Mouse (Mus musculus): ENCODE data around the gene Anxa10. TPM values are rescaled to one million over a fixed set of nuclear protein-coding genes. Genes with fewer than 3 reads are reported as not detected.

Anxa10 gene
- total RNA-seq (2022), result not detected

DNA sequence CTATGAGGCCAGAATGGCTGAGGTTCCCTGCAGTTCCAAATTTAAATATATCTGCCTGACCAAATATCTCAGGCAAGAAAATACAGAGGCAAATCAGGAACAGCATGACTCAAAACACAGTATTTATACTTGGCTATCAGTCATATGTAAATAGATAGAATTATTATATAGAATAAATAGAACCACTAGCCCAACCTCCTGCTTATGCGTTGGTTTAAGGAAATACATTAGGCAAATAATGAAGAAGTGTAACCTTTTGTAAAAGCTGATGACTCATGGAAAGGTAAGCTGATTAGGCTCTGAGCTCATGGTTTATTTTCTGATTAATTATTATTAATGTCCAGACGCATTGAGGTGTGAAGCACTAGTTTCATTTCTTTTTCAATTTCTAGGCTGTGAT lies at the start of gene Anxa10:
Anxa10 (minus strand) TSS at position 53 of the 400 bp plus-strand sequence.
- DNase-seq (ENCODE audit: low spot score in 2 of 2), result no peak

DNA sequence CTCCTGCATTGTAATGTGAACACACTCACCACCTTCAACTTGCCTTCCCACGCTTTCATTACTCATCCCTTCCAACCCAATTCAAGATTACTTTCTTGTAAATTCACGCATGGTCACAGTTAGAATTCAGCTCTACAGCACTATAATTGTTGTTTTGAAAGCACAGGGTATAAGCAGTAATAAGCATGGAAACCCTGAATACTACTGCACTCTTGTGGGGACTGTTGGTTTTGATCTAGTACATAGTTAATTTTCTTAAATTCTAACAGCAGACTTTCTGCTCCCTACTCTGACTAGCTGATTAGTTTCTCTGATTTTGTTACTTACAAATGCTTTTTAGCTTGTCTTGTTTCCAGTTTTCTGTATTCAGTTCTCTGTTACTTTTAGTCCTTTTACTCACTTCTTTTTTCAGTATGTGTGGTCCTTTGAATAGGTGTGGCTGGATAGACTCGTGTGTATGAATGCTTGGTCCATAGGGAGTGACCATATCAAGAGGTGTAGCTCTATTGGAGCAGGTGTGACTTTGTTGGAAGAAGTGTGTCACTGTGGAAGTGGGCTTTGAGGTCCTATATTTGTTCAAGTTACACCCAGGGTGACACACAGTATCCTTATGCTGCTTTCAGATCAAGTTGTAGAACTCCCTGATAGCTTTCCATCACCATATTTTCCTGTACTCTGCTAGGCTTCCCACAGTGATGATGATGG lies 9.9 kb upstream of the Anxa10 start:
- DNase-seq (ENCODE audit: low spot score in 2 of 2), result no peak

DNA sequence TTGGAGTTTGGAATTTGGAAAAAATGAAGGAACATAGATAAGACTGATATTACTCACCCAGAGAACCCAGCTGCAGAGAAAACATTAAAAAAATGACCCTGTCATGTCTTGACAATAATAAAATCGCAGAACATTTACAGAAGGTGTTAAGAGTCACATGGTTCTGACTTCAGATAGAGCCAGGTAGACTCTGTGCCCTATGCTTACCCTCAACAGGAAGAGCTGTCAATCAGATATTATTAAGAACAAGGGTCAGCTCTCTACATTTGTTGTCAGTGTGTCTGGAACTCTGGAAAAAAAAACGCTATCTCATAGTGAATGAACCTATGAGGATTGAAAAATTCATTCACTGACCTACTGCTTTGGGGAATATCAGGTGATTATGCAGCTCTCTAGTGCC lies 25.7 kb downstream of the Anxa10 start:
- DNase-seq (ENCODE audit: low spot score in 2 of 2), result no peak

DNA sequence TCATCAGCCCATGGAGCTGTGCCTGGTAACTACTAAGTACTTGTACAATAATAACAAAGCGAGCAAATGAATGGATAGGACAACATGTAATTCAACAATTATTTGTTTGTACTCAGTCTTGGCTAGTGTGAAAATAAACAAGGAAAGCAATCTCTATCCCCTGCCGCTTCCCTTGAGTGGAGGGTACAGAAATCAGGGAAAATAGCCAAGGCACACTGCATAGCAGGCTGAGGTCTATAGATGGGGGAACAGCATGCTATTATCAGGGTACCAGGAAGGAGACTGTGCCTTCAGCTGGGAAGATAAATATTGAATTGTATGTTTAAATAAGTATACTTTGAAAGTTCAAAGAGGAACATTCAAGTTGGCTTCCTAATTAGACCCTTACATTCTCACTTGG lies 41.1 kb downstream of the Anxa10 start:
- no peak for DNase-seq (ENCODE audit: low spot score in 2 of 2)

DNA sequence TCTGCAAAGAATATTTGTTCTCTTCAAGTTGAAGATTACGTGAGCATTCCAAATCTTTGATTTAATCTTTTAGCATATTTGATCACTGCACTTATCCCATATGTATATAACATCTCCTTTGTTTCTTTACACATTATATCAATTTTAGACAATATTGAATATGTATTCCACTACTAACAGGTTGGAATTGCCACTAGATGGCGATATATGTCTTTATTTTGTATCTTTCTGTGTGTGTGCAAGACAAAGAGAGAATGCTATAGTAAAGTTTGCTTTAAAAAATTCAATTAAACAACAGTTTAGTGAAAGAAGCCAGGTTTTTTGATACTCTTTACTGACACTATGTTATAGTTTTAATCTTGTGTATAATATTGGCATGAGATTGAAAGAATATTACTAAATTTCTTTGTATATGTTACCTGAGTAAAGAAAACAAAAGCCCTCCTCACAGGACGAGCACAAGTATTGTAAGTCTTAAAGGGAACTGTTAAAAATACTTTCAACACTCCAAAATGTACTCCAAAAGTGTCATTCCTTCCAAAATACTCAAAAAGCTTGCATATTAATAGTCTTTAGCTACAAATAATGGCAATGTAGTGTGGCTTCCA lies 42.7 kb downstream of the Anxa10 start:
- DNase-seq (ENCODE audit: low spot score in 2 of 2), result no peak

DNA sequence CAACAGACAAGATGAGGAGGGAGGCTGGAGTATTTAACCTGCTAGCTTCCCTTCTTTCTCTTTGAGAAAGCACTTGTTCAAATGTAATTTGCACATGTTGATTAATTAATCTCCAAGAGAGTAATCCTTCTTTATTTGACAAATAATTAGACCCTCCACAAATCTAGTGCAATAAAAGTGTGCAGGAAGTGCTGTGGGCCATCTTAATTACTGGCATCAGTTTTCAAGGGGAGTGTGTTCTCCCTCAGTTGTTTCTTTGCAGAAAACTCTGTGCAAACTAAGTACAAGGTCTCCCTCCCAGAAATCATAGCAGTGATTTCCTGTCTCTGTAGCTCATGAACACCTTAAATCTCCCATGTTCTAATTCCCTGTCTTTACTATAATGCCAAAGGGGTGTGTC lies 54.6 kb downstream of the Anxa10 start:
- DNase-seq (ENCODE audit: low spot score in 2 of 2), result no peak

DNA sequence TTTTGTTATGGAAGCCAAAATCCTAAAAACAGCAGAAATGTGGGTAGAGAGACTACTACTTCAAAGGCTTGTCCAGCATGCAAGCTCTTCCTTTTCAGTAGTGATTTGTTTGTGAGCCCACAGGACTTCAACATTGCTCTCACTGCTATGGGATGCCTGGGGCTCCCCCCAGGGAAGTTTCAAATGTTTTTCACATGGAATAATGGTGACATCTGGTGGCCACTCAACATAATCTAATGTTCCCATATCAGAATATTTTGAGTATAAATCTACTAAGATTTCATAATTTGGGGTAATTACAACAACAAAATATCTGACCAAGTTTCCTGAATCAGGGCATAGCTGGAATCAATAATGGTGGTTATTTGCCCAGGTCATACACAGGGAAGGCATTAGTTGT lies 62.6 kb downstream of the Anxa10 start:
- no peak for DNase-seq (ENCODE audit: low spot score in 2 of 2)

DNA sequence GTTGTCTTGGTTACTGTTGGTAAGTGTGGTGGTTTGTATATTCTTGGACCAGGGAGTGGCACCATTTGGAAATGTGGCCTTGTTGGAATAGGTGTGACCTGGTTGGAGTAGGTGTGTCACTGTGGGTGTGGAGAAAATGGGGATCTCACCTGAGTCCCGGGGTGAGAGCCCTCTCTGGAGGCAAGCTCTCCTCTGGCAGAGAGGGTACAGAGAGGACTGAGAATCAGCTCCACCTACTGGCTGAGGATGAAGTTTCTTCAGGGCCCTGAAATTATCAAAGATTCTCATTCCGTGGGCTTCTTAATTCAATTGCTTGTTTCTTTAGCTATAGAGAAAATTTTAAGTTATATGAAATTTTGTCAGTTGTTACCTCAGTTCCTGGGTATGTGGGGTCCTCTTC lies 76.1 kb downstream of the Anxa10 start:
- DNase-seq (ENCODE audit: low spot score in 2 of 2), result no peak

DNA sequence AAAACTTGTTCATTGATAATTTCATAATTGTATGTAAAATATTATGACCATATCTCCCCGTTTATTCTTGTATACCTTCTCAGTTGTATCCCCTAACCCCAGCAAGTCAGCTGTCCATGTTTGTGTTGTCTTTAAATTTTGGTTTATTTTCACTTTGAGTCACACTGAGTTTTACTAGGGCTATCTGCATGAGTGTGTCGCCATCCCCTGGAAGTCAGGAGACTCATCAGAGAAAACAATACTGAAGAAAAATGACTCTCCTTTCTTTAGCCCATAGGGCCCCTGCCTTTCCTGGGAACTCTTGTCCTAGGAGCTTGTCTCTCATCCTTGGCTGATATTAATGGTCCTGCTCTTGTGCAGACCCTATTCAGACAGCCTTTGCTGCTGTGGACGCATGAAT lies 88.6 kb downstream of the Anxa10 start:
- no peak for DNase-seq (ENCODE audit: low spot score in 2 of 2)

DNA sequence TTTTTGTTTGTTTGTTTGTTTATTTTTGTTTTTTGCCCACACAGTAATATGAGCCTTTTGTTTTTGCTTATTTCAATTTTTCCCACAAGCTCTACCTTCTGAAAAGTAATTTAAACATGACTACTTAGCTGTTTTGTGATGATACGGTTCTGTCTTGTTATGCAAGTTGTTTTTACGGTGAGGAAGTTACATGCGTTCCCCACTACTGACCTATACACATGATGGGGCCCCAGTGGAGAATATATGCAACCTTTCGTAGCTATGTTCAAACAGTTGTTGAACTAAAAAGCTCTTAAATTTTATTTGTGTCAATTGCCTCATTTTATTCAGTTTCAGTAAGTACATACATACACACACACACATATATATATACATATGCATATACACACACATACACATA lies 108.4 kb downstream of the Anxa10 start:
- DNase-seq (ENCODE audit: low spot score in 2 of 2), result no peak

DNA sequence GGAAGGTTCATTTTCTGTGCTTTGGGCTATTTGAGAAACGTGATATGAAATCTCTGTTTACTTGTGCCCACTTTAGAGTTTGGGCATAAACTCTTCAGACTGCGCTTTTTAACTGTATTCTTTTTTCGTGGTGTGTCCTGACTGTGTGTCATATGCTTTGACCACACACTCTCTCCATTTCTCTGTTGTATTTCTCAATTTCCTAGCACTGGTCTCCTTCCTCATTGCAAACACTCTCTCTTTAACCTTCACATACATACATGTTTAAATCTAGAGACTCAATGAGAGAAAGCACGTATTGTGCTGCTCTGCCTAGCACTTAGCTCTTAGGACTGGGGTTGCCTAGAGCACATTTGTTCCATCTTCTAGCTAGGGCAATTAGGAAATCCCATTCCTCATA lies 108.8 kb downstream of the Anxa10 start:
- no peak for DNase-seq (ENCODE audit: low spot score in 2 of 2)

Other genes with a start within 250 kb of the Anxa10 start
- gene Palld, start 220.5 kb downstream of the Anxa10 start, total RNA-seq (2022), result 1 to 10 TPM; 7.0 to 8.0 (median 7.4) TPM
- 1 to 10 TPM in 2 of 4 experiments, under 1 TPM in 2; 0.14 to 2.2 (median 0.82) TPM for gene Ddx60, start 195.1 kb downstream of the Anxa10 start, total RNA-seq (2022)

Measured in layer of hippocampus, adult 8-10 months (tissue).